ENCODE assay signal across 17 mouse cellular contexts in the genomic region with DNA sequence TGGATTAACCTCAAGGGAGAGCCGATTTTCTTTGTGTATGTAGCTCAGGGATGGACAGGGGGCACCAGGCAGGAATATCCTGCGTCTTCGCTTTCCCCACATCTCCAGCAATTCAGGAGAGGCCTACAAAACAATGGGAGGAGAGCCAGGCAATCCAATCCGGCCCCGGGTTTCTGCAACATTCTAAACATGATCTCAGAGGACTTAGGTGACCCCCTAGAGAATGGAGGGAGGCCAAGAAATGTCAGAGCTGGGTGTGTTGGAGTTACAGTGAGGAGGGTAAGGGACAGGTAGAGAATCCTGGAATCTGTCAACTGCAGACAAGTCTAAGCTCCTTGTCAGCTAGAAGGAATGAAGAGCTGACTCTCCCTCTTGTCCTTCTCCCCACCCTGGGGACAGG. TPM values are rescaled to one million over a fixed set of nuclear protein-coding genes. Genes with fewer than 3 reads are reported as not detected.
DNase-seq lines count a peak whose midpoint lies in the region; ATAC-seq lines count a peak whose summit lies in the region.
"Had no signal": no experiment of that assay in that cellular context is flagged by ENCODE, and none has a peak within 500 bp of the region (broad histone marks: within the 10 kb centered on the region; RNA-seq: fewer than 3 reads in every experiment).

No protein-coding gene starts in this region.

- no peak for ATAC-seq in kidney, embryonic 15.5 days (replicated peaks; ENCODE audit: low FRiP score)
- no peak for ATAC-seq in embryonic facial prominence, embryonic 13.5 days (ENCODE audit: insufficient number of reproducible peaks, insufficient read depth, low FRiP score, low TSS enrichment, low read depth)
- no peak for ATAC-seq in limb, embryonic 15.5 days (ENCODE audit: insufficient number of reproducible peaks, low FRiP score, low TSS enrichment, low read depth)

- H3K9ac ChIP-seq in kidney, embryonic 15.5 days, result no peak overlapping the region
- H3K9ac ChIP-seq in embryonic facial prominence, embryonic 13.5 days, result 0 out of 2 replicates have a peak overlapping the region, but pooled peaks have one; percentile 51
- no peak overlapping the region for H3K9ac ChIP-seq in limb, embryonic 15.5 days

- no peak for DNase-seq in kidney, adult 11 months
- DNase-seq in adipocyte (ENCODE audit: low spot score), result peak; percentile 36
- DNase-seq in retina, embryonic 14.5 days (ENCODE audit: low spot score), result no peak
- no peak for DNase-seq in layer of hippocampus, adult 11-12 months (ENCODE audit: low spot score)
- DNase-seq: adrenal gland, adult 2 months; cerebellum, adult 9-10 months; heart, adult 11 months; kidney, adult 9 months; layer of hippocampus, adult 9-11 months; right cerebral cortex, postnatal 4 days; thymus, postnatal 14 days had no signal

- H3K36me3 ChIP-seq in kidney, embryonic 15.5 days, result no peaks in the 10 kb centered on the region
- no peaks in the 10 kb centered on the region for H3K36me3 ChIP-seq in embryonic facial prominence, embryonic 13.5 days
- H3K36me3 ChIP-seq in limb, embryonic 15.5 days, result no peaks in the 10 kb centered on the region

- H3K9me3 ChIP-seq in kidney, embryonic 15.5 days (replicated peaks), result no peaks in the 10 kb centered on the region
- H3K9me3 ChIP-seq in embryonic facial prominence, embryonic 13.5 days, result no peaks in the 10 kb centered on the region
- no peaks in the 10 kb centered on the region for H3K9me3 ChIP-seq in limb, embryonic 15.5 days
- H3K9me3 ChIP-seq: megakaryocyte, embryonic 14.5 days had no signal

- no peaks in the 10 kb centered on the region for H3K27me3 ChIP-seq in kidney, embryonic 15.5 days
- no peaks in the 10 kb centered on the region for H3K27me3 ChIP-seq in embryonic facial prominence, embryonic 13.5 days
- H3K27me3 ChIP-seq in limb, embryonic 15.5 days, result no peaks in the 10 kb centered on the region
- H3K27me3 ChIP-seq: CH12.LX, Patski had no signal

- H3K27ac ChIP-seq in kidney, embryonic 15.5 days, result peak overlapping the region; percentile 85
- no peak overlapping the region; the same call in 1 of the 2 replicates for H3K27ac ChIP-seq in embryonic facial prominence, embryonic 13.5 days
- peak overlapping the region; percentile 92 for H3K27ac ChIP-seq in limb, embryonic 15.5 days

- no peak overlapping the region for H3K4me3 ChIP-seq in kidney, embryonic 15.5 days (replicated peaks)
- H3K4me3 ChIP-seq in embryonic facial prominence, embryonic 13.5 days, result no peak overlapping the region
- H3K4me3 ChIP-seq in limb, embryonic 15.5 days, result no peak overlapping the region
- H3K4me3 ChIP-seq: megakaryocyte, embryonic 14.5 days had no signal

- WGBS in kidney, embryonic 15.5 days, result 74% methylated on average over 5 of the region's 5 CpGs
- 83% methylated on average over 5 of the region's 5 CpGs for WGBS in embryonic facial prominence, embryonic 13.5 days
- 75% methylated on average over 5 of the region's 5 CpGs for WGBS in limb, embryonic 15.5 days

- peaks cover 52% of the 10 kb centered on the region for H3K4me1 ChIP-seq in kidney, embryonic 15.5 days
- H3K4me1 ChIP-seq in embryonic facial prominence, embryonic 13.5 days, result peaks cover 56% of the 10 kb centered on the region
- peaks cover 69% of the 10 kb centered on the region for H3K4me1 ChIP-seq in limb, embryonic 15.5 days

- H3K4me2 ChIP-seq in kidney, embryonic 15.5 days, result no peak overlapping the region
- no peak overlapping the region for H3K4me2 ChIP-seq in embryonic facial prominence, embryonic 13.5 days
- no peak overlapping the region for H3K4me2 ChIP-seq in limb, embryonic 15.5 days

RNA-seq across cellular contexts. Expression of a gene that starts 35.9 kb away (rescaled TPM):
- polyA plus RNA-seq in kidney, embryonic 15.5 days (2015; fragmentation: Nextera tagmentation; extraction: Ambion mirVana), result 116 and 182 TPM in 2 replicates
- polyA plus RNA-seq in embryonic facial prominence, embryonic 13.5 days (2015; fragmentation: Nextera tagmentation; extraction: Ambion mirVana), result 176 and 272 TPM in 2 replicates
- polyA plus RNA-seq in limb, embryonic 15.5 days (2015; fragmentation: Nextera tagmentation; extraction: Ambion mirVana), result 599 and 855 TPM in 2 replicates
- polyA plus RNA-seq: Patski had no signal
